Mouse (Mus musculus): ENCODE data around the gene Atp5j. TPM values are rescaled to one million over a fixed set of nuclear protein-coding genes. Genes with fewer than 3 reads are reported as not detected.

Atp5j gene
- total and polyA plus RNA-seq, 2 experiments from 2014 or later = 151 to 1,026 TPM

DNA sequence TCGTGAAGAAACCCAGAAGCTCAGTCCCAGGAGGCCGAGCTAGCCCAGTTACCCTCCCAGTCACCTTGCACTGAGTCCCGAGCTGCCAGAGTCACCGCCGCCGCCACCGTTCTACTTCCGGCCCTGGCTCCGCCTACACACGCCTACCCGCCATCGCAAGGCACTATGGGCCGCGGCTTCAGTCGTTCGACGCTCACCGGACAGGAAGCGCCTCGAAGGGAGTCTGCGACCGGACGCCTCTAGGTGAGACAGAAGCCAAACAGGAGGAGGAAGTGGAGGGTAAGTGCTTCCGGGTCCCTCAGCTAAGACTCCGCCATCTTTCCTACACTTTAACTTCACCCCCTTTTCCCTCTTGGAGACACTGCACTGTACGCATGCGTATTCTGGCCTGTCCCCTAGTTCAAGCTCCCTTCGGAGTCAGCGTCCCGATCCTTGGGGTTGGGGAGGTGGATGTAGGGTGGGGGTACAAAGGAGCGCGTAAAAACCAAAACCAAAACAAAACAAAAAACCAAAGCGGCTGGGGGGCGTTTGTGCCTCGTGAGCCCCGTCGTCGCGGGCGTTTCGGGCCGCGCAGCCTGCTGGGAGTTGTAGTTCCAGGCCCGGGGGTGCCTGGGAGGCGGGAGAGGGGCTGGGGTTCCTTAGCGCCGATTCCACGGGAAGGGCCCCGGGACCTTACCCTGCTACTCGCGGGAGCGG, 532 bp downstream of the Atp5j start, which contains the start of gene Gabpa:
Gene Gabpa, plus strand, starts transcription at position 181 of the 696 bp plus-strand sequence.
- TF ChIP-seq CTCF (IDR thresholded peaks at IDR 0.05; ENCODE audit: low read depth) = 0 out of 2 replicates have a peak, but pooled peaks have one; percentile 1
- peak within 1 kb of the TSS; percentile 100 for H3K9ac ChIP-seq (replicated peaks; ENCODE audit: low read length)
- DNase-seq (ENCODE audit: low spot score) (peak; percentile 97), ATAC-seq (peak; percentile 97)
- H3K4me3 ChIP-seq (ENCODE audit: low read length) = peak within 1 kb of the TSS; percentile 100
- H3K36me3 ChIP-seq (ENCODE audit: insufficient read depth, low read length) = peaks cover 2% of the 10 kb centered on the region; the same call in 1 of the 2 replicates
- peak within 1 kb of the TSS; percentile 97 for H3K27ac ChIP-seq
- no peaks in the 10 kb centered on the region for H3K9me3 ChIP-seq (ENCODE audit: low read length)
- H3K4me1 ChIP-seq (ENCODE audit: insufficient read depth, low read length) = peaks cover 3% of the 10 kb centered on the region; the same call in 1 of the 2 replicates
- H3K4me2 ChIP-seq (ENCODE audit: low read depth, low read length) = peak within 1 kb of the TSS; percentile 63
- H3K27me3 ChIP-seq (ENCODE audit: insufficient read depth, low read length) = no peaks in the 10 kb centered on the region
- under 1% methylated on average over 51 of the region's 52 CpGs for WGBS

GRCm38 (mm10) chr16:84834344-84834743, 1.1 kb downstream of the Atp5j start:
- no peak for ATAC-seq
- Histone ChIP-seq H3K9ac (replicated peaks; ENCODE audit: low read length) (peak overlapping the region; percentile 100), H3K4me3 (ENCODE audit: low read length) (peak overlapping the region; percentile 100), H3K9me3 (ENCODE audit: low read length) (no peaks in the 10 kb centered on the region), H3K27ac (peak overlapping the region; percentile 97), H3K4me2 (ENCODE audit: low read depth, low read length) (peak overlapping the region; percentile 63), H3K4me1 (ENCODE audit: insufficient read depth, low read length) (peaks cover 3% of the 10 kb centered on the region; the same call in 1 of the 2 replicates), H3K36me3 (ENCODE audit: insufficient read depth, low read length) (peaks cover under 1% of the 10 kb centered on the region; the same call in 1 of the 2 replicates), H3K27me3 (ENCODE audit: insufficient read depth, low read length) (no peaks in the 10 kb centered on the region)
- WGBS = under 1% methylated on average over 22 of the region's 22 CpGs
- DNase-seq (ENCODE audit: low spot score) = peak; percentile 37
- no peak for TF ChIP-seq CTCF (IDR thresholded peaks at IDR 0.05; ENCODE audit: low read depth)

GRCm38 (mm10) chr16:84832736-84833135, 2.7 kb downstream of the Atp5j start:
- Histone ChIP-seq H3K9ac (replicated peaks; ENCODE audit: low read length) (no peak overlapping the region), H3K4me1 (ENCODE audit: insufficient read depth, low read length) (peaks cover 3% of the 10 kb centered on the region; the same call in 1 of the 2 replicates), H3K27me3 (ENCODE audit: insufficient read depth, low read length) (no peaks in the 10 kb centered on the region), H3K36me3 (ENCODE audit: insufficient read depth, low read length) (peaks cover 14% of the 10 kb centered on the region), H3K4me3 (ENCODE audit: low read length) (no peak overlapping the region), H3K27ac (no peak overlapping the region), H3K4me2 (ENCODE audit: low read depth, low read length) (no peak overlapping the region), H3K9me3 (ENCODE audit: low read length) (no peaks in the 10 kb centered on the region)
- TF ChIP-seq CTCF (IDR thresholded peaks at IDR 0.05; ENCODE audit: low read depth) = no peak
- ATAC-seq = no peak
- DNase-seq (ENCODE audit: low spot score) = peak; percentile 17
- 62% methylated on average over 5 of the region's 5 CpGs for WGBS

DNA sequence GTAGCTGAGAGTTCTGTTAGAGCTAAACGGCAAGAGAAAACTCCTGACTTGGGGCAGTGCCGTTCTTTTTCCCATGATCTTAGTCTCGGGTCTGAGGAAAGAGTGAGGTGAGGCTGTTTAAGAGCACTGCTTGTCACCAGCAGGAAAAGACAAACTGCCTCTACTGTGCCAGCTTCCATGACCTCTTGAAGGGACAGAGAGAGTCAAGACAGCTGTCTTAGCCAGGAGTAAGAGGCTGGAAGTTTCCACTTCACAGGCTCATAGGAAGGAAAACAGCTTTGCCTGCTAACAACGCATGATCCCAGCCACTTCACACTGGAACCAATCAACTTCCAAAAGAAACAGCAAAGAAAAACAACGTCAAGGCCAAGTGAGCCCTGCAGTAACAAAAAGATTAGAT, 3.7 kb downstream of the Atp5j start:
- ATAC-seq (no peak), DNase-seq (ENCODE audit: low spot score) (no peak)
- no peak overlapping the region for H3K27ac ChIP-seq
- no peaks in the 10 kb centered on the region for H3K9me3 ChIP-seq (ENCODE audit: low read length)
- 85% methylated on average over 5 of the region's 5 CpGs for WGBS
- H3K36me3 ChIP-seq (ENCODE audit: insufficient read depth, low read length) = peaks cover 24% of the 10 kb centered on the region
- no peak overlapping the region for H3K9ac ChIP-seq (replicated peaks; ENCODE audit: low read length)
- no peaks in the 10 kb centered on the region for H3K27me3 ChIP-seq (ENCODE audit: insufficient read depth, low read length)
- no peak for TF ChIP-seq CTCF (IDR thresholded peaks at IDR 0.05; ENCODE audit: low read depth)
- no peak overlapping the region for H3K4me3 ChIP-seq (ENCODE audit: low read length)
- H3K4me1 ChIP-seq (ENCODE audit: insufficient read depth, low read length) = peaks cover 3% of the 10 kb centered on the region; the same call in 1 of the 2 replicates
- no peak overlapping the region for H3K4me2 ChIP-seq (ENCODE audit: low read depth, low read length)

GRCm38 (mm10) chr16:84825009-84825408, 10.4 kb downstream of the Atp5j start:
- Histone ChIP-seq H3K36me3 (ENCODE audit: insufficient read depth, low read length) (peaks cover 35% of the 10 kb centered on the region), H3K27me3 (ENCODE audit: insufficient read depth, low read length) (no peaks in the 10 kb centered on the region), H3K4me2 (ENCODE audit: low read depth, low read length) (no peak overlapping the region), H3K9me3 (ENCODE audit: low read length) (no peaks in the 10 kb centered on the region), H3K4me3 (ENCODE audit: low read length) (no peak overlapping the region), H3K27ac (no peak overlapping the region), H3K9ac (replicated peaks; ENCODE audit: low read length) (no peak overlapping the region), H3K4me1 (ENCODE audit: insufficient read depth, low read length) (no peaks in the 10 kb centered on the region)
- DNase-seq (ENCODE audit: low spot score) (peak; percentile 12), ATAC-seq (no peak)
- no peak for TF ChIP-seq CTCF (IDR thresholded peaks at IDR 0.05; ENCODE audit: low read depth)
- WGBS = 47% methylated on average over 6 of the region's 6 CpGs

DNA sequence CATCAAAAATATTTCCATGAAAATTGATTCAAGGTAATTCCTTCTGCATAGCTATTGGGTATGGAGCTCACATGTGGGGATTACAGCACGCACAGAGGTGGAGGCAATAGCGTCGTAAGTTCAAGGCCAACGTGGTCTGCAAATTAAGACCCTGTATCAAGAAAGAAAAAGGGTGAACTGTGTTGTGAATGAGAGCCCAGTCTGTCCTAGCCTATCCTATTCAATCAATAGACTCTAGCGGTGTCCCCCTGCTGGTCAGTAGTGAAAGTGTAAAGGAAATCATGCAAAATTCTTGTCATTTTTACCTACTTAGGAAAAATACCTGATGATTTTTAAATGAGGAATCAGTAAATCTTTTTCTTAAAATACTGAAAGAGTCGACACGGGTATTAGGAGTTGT, 18.0 kb downstream of the Atp5j start:
- Histone ChIP-seq H3K4me3 (ENCODE audit: low read length) (no peak overlapping the region), H3K9me3 (ENCODE audit: low read length) (no peaks in the 10 kb centered on the region), H3K4me1 (ENCODE audit: insufficient read depth, low read length) (no peaks in the 10 kb centered on the region), H3K4me2 (ENCODE audit: low read depth, low read length) (no peak overlapping the region), H3K27ac (no peak overlapping the region), H3K36me3 (ENCODE audit: insufficient read depth, low read length) (no peaks in the 10 kb centered on the region; the same call in 1 of the 2 replicates), H3K27me3 (ENCODE audit: insufficient read depth, low read length) (no peaks in the 10 kb centered on the region), H3K9ac (replicated peaks; ENCODE audit: low read length) (no peak overlapping the region)
- peak; percentile 79 for TF ChIP-seq CTCF (IDR thresholded peaks at IDR 0.05; ENCODE audit: low read depth)
- DNase-seq (ENCODE audit: low spot score) = peak; percentile 74
- peak; percentile 75 for ATAC-seq
- 33% methylated on average over 7 of the region's 7 CpGs for WGBS

- WGBS = 86% methylated on average over 8 of the region's 8 CpGs
- no peak overlapping the region for H3K4me3 ChIP-seq (ENCODE audit: low read length)
- no peaks in the 10 kb centered on the region for H3K4me1 ChIP-seq (ENCODE audit: insufficient read depth, low read length)
- no peak overlapping the region for H3K4me2 ChIP-seq (ENCODE audit: low read depth, low read length)
- no peak overlapping the region for H3K9ac ChIP-seq (replicated peaks; ENCODE audit: low read length)
- no peaks in the 10 kb centered on the region for H3K36me3 ChIP-seq (ENCODE audit: insufficient read depth, low read length)
- no peak overlapping the region for H3K27ac ChIP-seq
- DNase-seq (ENCODE audit: low spot score) (no peak), ATAC-seq (no peak)
- no peaks in the 10 kb centered on the region for H3K27me3 ChIP-seq (ENCODE audit: insufficient read depth, low read length)
- TF ChIP-seq CTCF (IDR thresholded peaks at IDR 0.05; ENCODE audit: low read depth) = no peak
- H3K9me3 ChIP-seq (ENCODE audit: low read length) = no peaks in the 10 kb centered on the region
Observed at GRCm38 (mm10) chr16:84814511-84814910, 20.9 kb downstream of the Atp5j start.
